Mouse (Mus musculus): ENCODE measurements at regions not wholly inside any gene's neighbourhood (a gene's known extent, or its start where the extent isn't known, plus 50 kb on each side); places are given as distances from the start of the nearest gene placed in this dataset.

- TF ChIP-seq CTCF (IDR thresholded peaks at IDR 0.05; ENCODE audit: control insufficient read depth, insufficient read depth, insufficient replicate concordance, low read depth, low read length) (no peak), POLR2A (IDR thresholded peaks at IDR 0.05; ENCODE audit: control insufficient read depth, low read depth, low read length) (no peak)
These were observed 56.0 kb upstream of the Map1b start for GRCm38 (mm10) chr13:99572381-99572780.

All from testis, adult 2 months (tissue).